Mouse (Mus musculus) bone marrow, adult 2 months (tissue): ENCODE results near the gene L3mbtl3. TPM values are rescaled to one million over a fixed set of nuclear protein-coding genes. Genes with fewer than 3 reads are reported as not detected.

Experiments used
- H3K27ac ChIP-seq: fragments of 200-500 bp; 2 replicates; pipeline ENCODE4 v1.5.1; 2012; ENCODE audit warnings: low read depth, mild to moderate bottlenecking, control low read depth, inconsistent platforms, low read length; ENCODE audit not compliant: control insufficient read depth, poor library complexity, insufficient read depth
- H3K4me1 ChIP-seq: fragments of 200-500 bp; 2 replicates; pipeline ENCODE4 v1.6.1; 2011; ENCODE audit warnings: low read length; ENCODE audit not compliant: control insufficient read depth, insufficient read depth
- H3K4me3 ChIP-seq: fragments of 200-500 bp; replicated peaks from 2 replicates; pipeline ENCODE3; 2011; ENCODE audit warnings: mild to moderate bottlenecking, low read depth, low read length, control low read depth; ENCODE audit not compliant: control insufficient read depth
- CTCF ChIP-seq: fragments of 200-500 bp; IDR thresholded peaks from 2 replicates; pipeline ENCODE4 v1.5.1; 2011; ENCODE audit warnings: low read length, control low read depth; ENCODE audit not compliant: control insufficient read depth, insufficient read depth
- POLR2A ChIP-seq: fragments of 200-500 bp; IDR thresholded peaks from 2 replicates; pipeline ENCODE4 v1.6.1; 2011; ENCODE audit warnings: low read depth, mild to moderate bottlenecking, control low read depth, low read length, borderline replicate concordance; ENCODE audit not compliant: control insufficient read depth
- WGBS: fragments of 180-500 bp; shearing (Covaris S2); methylation state at CpG from one replicate; pipeline ENCODE4 v1.1.7; 2018; 5-methylcytosine and 5-hydroxymethylcytosine counted together
- polyA plus RNA-seq: library from polyadenylated mRNA; stranded (reverse); fragments of >200 nt; gene quantifications from 2 replicates; pipeline ENCODE4 v1.2.4, GENCODE M21; 2011; ENCODE audit warnings: low replicate concordance; ENCODE audit not compliant: missing spikeins, insufficient read depth, insufficient read length

The L3mbtl3 gene
- polyA plus RNA-seq, 1 experiment: 8.3 TPM

DNA sequence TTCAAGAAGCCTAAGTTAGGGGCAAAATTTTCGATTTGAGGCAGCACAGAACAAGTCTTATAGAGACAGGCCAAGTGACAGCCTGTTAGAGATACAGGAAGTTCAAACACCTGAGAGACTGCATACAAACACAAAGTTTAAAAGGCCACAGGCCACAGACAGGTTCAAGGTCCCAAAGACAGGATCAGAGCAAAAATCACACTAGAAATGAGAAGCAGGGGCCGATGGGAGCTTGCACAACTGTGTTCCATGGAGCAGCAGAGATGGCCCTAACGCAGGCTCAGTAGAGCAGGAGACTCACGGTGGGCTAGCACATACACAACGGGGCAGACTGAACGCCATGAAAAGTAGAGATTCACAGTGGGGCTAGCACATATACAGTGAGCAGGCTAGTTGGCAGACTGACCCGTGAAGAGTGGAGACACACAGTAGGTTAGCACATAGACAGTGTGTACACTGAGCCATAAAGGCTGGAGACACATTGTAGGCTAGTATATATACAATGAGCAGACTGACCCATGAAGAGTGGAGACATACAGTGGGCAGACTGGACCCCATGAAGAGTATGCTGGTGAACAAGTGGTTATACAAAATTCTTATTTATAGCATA is 24.5 kb downstream of the L3mbtl3 start:
- Histone ChIP-seq H3K27ac (no peak overlapping the region), H3K4me1 (no peaks in the 10 kb centered on the region), H3K4me3 (no peak overlapping the region)
- TF ChIP-seq CTCF (no peak), POLR2A (no peak)
- WGBS: 84% methylated on average over 7 of the region's 7 CpGs

DNA sequence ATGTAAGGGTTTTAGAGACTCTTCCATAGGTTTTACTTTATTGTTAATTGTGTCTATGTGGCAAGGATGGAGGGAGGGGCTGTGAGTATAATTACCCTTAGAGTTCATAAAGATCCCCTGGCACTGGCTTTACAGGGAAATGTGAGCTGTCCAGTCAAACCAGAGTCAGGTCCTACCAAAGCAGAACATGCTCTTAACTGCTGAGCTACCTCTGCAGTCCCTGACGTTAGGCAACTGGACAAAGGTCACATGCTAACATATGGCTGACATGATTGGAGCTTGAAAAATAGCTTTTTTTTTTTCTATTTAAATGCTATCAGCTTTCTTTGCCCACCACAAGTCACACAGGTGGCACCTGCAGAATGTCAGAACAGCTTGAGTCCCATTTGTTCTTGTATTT is 25.6 kb downstream of the L3mbtl3 start:
- Histone ChIP-seq H3K4me3 (no peak overlapping the region), H3K4me1 (no peaks in the 10 kb centered on the region), H3K27ac (no peak overlapping the region)
- 62% methylated on average over 1 of the region's 1 CpGs for WGBS
- TF ChIP-seq POLR2A (no peak), CTCF (no peak)

DNA sequence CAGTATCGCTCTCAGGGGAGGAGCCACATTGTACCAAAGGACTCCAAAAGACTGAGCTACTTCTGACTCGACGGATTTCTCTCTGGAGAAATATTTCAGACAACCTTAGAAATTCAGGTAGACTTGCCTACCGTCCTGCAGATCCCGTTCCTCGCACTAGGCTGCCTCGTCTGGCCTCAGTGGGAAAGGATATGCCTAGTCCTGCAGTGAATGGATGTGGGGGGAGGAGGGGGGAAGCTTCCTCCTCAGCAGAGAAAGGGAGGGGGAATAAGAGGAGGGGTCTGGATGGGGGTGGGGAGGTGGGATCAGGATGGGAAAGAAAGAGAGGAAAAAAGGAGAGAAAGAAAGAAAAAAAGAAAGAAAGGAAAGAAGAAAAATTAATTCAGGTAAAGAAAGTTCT is 28.2 kb downstream of the L3mbtl3 start:
- WGBS: 80% methylated on average over 7 of the region's 7 CpGs
- no peak overlapping the region for H3K4me3 ChIP-seq
- TF ChIP-seq CTCF (no peak), POLR2A (no peak)
- no peak overlapping the region for H3K27ac ChIP-seq
- H3K4me1 ChIP-seq: no peaks in the 10 kb centered on the region

DNA sequence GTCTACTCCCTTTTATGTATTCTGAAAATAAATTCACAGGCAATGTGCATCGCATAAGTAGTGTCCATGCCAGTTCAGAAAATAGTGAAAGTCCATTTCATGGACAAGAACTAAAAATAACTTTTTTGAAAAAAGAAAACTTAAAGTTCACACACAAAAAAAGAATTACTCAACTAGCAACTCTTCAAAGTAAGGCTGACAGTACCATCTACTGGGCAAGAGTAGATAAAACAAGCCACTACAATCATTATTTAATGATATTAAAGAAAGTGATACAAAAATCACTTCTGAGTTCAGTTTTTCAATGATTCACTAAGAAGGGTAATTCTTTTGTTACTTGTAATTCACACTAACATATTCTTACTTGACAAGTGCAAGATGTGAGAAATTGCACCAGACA is 29.9 kb downstream of the L3mbtl3 start:
- H3K4me1 ChIP-seq: no peaks in the 10 kb centered on the region
- 82% methylated on average over 1 of the region's 1 CpGs for WGBS
- TF ChIP-seq CTCF (no peak), POLR2A (no peak)

DNA sequence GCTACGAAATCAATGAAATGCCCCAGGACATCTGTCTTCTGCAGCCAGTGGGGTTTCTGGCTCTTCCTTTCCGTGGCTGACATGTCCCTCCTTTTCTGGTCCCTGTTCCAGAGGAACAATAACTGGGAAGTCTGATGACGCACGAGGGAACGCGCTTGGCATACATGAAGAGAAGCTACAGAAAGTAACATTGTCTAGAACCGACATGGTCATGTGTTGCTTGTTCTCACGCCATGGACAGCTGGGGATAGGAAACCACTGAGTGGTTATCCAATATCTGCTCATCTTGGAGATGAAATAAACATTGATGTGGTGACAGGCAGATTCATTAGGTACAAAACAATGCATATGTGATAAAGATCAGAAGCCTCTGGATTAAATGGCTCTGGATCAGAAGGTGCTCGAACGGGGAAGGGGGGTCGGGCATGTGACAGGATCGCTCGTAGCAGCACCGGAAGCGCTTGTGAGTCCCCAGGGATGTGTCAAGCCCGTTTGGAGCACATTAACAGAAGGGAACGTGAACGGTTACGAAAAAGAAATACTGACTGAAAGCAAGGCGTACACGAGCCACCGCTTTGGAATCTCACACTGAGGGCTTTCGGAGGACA is 37.8 kb downstream of the L3mbtl3 start:
- 91% methylated on average over 23 of the region's 23 CpGs for WGBS
- H3K27ac ChIP-seq: no peak overlapping the region
- TF ChIP-seq POLR2A (no peak), CTCF (no peak)
- no peak overlapping the region for H3K4me3 ChIP-seq
- no peaks in the 10 kb centered on the region for H3K4me1 ChIP-seq

More for the DNA sequence above, 29.9 kb downstream of the L3mbtl3 start:
- Histone ChIP-seq H3K27ac (no peak overlapping the region), H3K4me3 (no peak overlapping the region)

DNA sequence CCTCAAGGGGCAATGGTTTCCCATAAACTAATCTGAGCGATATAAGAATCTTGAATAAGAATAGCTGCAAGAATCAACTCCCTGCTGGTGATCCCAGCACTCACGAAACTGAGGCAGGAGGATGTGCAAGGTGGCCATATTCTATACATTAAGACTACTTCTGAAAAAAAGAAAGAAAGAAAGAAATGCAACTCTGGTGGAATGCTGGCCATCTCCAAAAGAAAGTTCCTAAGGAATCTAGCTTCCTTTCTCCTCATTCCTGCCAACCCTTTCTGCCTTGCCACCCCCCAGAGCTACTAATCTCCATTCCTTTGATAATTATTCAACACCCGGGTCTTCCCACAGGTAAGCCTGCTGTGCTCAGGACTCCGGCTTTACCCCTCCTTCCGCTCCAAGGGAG is 41.8 kb downstream of the L3mbtl3 start:
- no peak overlapping the region for H3K27ac ChIP-seq
- WGBS: 87% methylated on average over 5 of the region's 5 CpGs
- no peaks in the 10 kb centered on the region for H3K4me1 ChIP-seq
- H3K4me3 ChIP-seq: no peak overlapping the region
- TF ChIP-seq POLR2A: no peak
- TF ChIP-seq CTCF: no peak

DNA sequence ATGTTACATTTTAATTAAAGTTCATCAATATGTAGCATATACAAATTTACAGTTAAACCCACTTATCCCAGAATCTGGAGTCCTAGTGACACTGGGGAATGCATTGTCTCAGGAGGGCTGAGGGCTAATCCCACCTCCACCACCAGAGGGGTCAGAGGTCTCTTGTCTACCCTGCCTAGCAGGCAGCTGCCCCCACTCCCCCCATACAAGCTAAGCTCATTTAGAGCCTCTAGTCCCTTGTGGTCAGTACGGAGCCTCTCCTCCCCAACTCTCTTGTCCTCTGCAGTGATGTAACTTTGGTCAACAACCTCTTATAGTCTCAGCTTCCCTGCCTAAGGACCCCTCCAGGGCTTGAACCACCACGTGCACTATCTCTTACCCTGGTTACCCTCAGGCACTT is 43.0 kb downstream of the L3mbtl3 start:
- no peak overlapping the region for H3K27ac ChIP-seq
- no peak overlapping the region for H3K4me3 ChIP-seq
- no peaks in the 10 kb centered on the region for H3K4me1 ChIP-seq
- no peak for TF ChIP-seq POLR2A
- 66% methylated on average over 2 of the region's 2 CpGs for WGBS

DNA sequence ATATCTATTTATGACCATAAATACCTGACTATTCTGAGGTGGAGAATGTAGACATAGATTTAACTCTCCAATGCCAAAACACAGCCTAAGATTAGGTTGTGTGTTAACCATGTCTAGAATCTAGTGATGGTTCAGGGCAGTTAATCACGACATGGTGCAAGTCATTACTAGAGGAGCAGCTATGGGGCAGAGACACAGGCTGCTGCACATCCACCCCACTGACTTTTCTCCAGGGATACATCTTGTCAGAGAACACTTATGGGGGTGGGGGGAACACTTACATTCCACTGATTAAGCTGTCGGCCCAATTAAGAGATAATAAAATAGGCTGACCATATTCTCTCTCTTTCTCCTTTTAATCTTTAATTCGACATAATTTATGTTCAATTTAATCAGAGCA is 46.9 kb downstream of the L3mbtl3 start:
- TF ChIP-seq CTCF (no peak), POLR2A (no peak)
- H3K4me1 ChIP-seq: no peaks in the 10 kb centered on the region; the same call in 1 of the 2 replicates
- H3K27ac ChIP-seq: no peak overlapping the region
- H3K4me3 ChIP-seq: no peak overlapping the region
- WGBS: 72% methylated on average over 3 of the region's 3 CpGs
